Mouse (Mus musculus): ENCODE measurements around the gene Gm5737.

DNA sequence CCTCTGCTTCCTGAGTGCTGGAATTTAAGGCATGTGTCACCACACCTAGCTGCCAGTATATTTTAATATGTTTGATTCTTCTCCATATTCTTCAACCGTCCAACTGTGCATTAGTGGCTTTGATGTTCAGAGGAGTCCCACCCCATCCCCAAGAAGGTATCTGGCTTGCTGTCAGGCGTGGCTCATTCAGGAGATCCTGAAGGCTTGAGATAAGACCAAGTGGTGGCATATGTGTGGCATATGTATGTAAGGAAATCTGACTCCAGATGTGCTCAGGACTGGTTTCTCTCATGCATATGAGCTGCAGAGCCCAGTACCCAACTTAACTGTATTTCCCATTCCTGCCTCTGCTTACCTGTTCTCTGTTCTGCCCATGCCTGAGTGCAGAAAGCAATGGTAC, 34.2 kb upstream of the Gm5737 start:
- TF ChIP-seq CTCF (conservative IDR thresholded peaks at IDR 0.05; ENCODE audit: insufficient read depth, insufficient read length, low read depth, low read length) (no peak), POLR2A (IDR thresholded peaks at IDR 0.05; ENCODE audit: low read depth, low read length) (no peak)
